Mouse (Mus musculus): ENCODE data around the gene Agtpbp1.

The Agtpbp1 gene

DNA sequence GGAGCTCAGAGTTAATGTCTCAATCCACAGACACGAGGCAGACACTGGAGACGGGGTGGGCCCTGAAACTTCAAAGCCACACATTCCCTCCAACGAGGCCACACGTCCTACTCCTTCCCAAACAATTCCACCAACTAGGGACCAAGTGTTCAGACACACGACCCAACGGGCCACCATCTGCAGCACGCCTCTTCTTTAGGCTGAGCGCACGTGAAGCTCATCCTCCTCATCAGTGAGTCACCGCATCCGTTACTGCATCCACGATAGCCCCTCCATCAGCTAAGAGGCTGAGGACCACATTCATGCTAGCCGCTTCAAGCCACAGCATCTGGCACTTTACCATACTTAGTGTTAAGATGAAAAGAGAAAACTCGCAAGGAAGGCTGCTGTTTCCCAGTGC is 107.6 kb downstream of the Agtpbp1 start:
- no peak for DNase-seq

GRCm38 (mm10) chr13:59474973-59475372 is 110.1 kb downstream of the Agtpbp1 start:
- DNase-seq = no peak

DNA sequence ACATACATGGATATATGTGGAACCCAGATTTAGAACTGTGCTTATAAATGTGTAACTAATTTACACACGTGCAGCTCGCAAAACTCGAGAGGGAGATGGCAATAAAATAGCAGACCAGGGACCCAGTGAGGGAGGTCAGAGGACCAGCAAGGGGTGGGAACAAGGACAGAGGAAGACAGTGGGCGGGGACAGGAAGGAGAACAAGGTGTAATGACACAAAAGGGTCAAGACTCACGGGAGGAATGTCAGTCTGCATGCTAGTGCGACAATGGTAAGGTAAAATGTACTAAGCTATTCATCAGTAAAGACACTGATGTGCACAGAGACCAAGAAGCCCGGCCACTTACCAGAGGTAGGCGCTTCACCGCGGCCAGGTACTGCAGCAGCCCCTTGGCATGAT is 111.7 kb downstream of the Agtpbp1 start:
- DNase-seq = no peak

GRCm38 (mm10) chr13:59472222-59472621 is 112.8 kb downstream of the Agtpbp1 start:
- no peak for DNase-seq

- DNase-seq = no peak
Observed at GRCm38 (mm10) chr13:59469701-59470100, 115.3 kb downstream of the Agtpbp1 start.

GRCm38 (mm10) chr13:59468181-59468802 is 116.7 kb downstream of the Agtpbp1 start:
- no peak for DNase-seq

DNA sequence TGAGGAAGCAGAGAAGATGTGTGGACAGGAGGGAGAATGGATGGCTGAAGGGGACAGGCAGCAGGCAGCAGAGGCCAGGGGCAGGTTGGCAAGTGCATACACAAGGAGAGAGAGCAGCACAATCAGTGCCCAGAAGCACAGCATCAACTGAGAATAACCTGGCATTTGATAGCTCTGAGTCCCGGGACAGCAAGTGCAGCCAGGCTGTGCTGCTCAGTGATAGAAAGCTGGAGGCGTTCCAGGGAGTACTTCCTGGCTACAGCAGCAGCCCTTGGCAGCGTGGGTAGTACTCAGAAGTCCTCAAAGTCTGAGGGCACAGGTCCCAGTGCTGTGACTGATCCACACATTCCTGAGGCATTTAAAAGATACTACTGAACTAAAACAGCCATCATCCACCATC is 117.4 kb downstream of the Agtpbp1 start:
- no peak for DNase-seq

- no peak for DNase-seq
Observed at GRCm38 (mm10) chr13:59460958-59461357, 124.1 kb downstream of the Agtpbp1 start.

DNA sequence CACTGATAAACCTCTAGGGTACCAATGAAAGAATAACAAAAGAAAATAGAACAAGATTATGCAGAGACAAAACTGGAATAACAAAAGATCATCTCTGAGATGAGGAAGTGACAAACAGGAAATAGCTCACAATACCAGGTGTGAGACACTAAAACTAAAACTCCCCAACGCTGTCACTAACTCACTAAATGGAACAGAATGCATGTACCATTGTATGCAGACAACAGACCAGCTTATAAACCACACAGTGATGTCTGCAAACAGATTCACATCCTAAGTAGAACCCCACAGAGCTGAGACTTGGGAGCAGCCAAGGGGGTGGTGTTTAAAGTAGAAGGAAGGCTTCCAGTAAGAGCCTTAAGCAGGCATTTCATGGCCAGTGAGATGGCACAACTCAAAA is 128.8 kb downstream of the Agtpbp1 start:
- no peak for DNase-seq

DNA sequence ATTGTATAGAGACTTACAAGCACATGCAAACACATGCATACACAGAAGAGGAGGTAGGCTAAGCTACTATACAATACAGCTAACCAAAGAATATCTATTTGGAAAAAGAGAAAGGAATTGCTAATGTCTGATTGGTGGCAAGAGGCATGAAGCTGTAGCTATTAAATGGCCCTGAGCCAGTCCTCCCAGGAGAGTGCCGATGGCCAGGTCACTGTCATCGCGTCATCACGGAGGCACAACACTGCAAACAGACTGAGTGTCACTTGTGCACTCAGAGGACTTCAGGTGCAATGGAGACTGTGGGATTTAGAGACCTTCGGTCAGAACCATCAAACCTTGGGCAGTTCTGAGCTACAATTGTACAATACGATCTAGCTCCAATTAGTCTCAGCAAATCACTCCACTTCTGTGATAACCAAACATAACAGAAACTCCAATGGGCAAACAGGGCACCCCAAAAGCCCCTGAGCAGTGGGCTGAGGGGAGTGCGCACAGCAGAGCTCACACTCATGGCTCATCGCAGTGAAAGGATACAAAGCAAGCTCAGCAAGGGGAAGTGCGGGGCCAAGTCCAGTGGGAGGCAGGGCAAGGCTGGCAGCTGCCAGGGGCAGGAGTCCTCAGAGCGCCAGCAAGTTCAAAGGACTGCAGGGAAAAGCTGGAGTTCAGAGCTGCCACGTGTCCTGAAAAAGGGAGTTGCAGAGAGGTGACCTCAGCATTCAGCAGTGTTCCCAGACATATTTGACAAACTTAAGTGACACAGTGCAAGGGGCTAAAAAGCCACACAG is 130.8 kb downstream of the Agtpbp1 start:
- DNase-seq = no peak

DNA sequence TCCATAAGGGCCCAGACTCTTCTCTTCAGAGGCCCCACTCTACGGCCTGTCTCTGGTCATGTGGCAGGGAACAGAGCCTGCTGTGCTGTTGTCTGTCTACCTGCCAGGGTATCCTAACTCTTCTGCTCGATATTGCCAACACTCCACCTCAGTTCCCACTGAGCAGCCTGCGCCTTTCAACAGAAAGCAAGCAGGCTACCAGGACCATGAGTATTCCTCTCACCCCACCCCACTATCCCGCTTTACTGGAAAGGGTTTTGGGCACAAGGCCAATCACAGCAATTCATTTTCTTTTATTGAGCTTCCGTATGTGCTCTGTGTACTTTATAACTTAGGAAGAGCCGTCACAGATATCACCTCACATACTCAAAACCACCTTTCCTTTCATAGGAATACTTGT is 131.4 kb downstream of the Agtpbp1 start:
- DNase-seq = no peak

DNA sequence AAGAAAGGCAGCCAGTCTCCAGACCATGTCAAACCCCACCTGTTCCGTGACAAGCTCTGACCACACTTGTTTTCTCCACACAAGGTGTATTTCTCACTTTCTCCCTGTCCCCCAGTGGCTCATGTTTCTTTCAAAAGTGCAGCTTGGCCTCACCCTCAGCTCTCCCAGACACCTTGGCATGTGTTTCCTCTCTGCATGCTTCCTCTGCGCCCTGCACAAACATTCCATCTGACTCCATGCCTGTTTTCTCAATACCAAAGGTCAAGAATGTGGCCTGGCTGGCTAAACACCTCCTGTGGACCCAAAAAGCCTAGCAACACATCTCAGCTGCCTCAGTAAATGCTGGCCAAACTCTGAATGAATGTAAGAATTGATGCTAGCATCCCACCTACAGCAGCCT is 132.0 kb downstream of the Agtpbp1 start:
- no peak for DNase-seq

DNA sequence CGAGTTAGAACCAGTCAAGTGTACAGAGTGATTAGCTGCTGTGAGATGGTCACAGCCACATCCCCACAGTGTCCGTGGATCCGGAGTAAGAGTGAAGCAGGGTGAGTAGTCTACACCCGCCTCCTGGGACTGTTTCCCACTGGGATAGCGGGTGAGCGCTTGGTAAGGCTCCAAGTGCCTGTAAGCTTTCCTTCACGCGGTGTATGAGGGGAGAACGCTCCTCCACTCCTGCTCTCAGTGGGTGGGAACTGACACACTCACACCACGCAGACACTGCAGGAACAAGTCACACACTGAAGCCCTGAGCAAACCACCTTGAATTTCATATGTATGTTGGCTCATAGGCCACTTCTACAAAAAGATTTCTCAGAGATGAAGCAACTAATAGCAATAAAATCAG is 134.2 kb downstream of the Agtpbp1 start:
- DNase-seq = no peak

DNA sequence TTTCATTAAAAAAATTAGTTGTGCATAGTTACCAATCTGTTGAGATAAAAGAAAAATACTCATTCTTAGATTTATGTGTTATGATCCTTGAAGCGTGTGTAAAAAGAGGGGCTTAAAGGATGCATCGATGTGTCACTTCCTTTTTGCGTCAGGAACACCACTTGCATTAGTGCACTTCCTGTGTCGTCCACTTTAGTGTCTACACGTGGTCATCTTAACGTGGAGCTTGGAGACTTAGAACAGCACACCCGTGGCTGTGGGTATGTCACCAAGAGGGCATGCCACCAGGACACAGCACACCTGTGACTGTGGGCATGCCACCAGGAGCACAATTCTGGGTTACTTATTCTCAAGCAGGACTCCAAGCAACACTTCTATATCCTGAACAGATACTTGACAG is 137.9 kb downstream of the Agtpbp1 start:
- no peak for DNase-seq

GRCm38 (mm10) chr13:59445179-59445578 is 139.8 kb downstream of the Agtpbp1 start:
- DNase-seq = no peak

DNA sequence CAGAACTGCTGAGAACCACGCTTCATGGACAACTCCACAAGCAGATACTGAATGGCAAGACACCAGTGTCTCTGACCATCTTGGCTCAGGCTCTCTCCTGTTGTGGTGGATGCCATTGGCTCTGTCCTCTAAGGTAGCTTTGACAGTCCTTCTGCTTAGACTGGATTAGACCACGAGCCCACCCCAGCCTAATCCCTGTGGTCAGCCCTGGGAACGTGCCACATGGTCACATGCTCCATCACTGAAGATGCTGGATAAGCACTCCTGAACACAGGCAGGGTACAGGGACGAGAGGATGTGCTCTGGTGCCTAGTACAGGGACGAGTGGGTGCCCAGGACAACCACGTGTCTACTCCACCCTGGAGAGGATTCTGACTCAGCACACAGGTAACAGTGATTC is 140.7 kb downstream of the Agtpbp1 start:
- no peak for DNase-seq

DNA sequence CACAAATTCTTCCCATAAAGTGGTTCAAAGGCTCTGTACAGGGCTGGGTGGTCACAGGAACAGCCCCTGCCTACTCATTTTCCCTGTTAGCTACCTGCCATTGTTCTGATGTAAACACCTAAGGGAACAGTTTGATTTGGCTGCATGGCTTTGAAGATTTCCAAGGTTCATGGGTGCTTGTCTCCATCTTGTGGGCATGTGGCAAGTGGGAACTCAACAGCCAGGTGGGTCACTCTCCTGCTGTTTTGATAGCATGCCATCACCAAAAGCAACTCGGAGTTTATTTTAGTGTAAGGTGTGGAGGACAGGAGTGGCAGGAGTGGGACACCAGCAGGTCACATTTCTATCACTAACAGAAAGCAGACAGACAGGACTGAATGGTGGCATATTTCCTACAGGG is 145.3 kb downstream of the Agtpbp1 start:
- no peak for DNase-seq

- DNase-seq = no peak
Observed at GRCm38 (mm10) chr13:59434554-59434953, 150.5 kb downstream of the Agtpbp1 start.

DNA sequence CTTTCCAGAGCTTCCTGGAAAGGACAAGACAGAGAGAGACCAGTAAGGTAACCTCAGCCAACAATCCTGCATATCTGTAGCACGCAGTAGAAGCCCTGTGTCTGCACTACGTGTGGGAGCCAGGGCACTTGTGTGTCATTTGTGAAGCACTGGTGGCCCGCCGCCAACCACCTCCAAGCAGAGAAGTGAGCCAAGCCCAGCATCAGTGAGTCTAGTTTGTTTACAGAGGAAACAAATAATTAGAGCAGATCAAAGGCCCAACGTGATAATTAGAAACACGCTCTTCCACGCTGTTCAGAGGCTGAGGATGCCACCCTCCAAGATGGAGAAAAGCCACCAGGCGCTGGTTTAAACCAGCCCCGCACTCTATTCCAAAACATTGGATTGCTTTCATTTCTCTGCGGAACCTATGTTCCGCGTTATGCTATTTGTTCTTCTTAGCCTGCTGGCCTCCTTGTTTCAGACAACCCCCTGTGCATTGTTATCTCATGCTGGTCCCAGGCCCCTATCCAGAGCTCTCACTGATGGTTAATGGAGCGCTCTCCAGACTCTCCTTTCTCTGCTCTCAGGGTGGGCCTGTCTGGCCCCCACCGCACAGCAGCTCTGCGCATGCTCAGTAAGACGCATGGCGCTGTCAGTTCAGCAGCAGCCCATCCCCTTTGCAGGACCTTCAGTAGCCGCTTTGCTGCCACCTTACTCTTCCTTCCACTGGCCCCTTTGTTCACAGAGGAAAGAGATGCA is 153.7 kb downstream of the Agtpbp1 start:
- peak; percentile 20 for DNase-seq

GRCm38 (mm10) chr13:59429369-59429768 is 155.7 kb downstream of the Agtpbp1 start:
- no peak for DNase-seq

- no peak for DNase-seq
Observed at GRCm38 (mm10) chr13:59423871-59424270, 161.2 kb downstream of the Agtpbp1 start.

DNA sequence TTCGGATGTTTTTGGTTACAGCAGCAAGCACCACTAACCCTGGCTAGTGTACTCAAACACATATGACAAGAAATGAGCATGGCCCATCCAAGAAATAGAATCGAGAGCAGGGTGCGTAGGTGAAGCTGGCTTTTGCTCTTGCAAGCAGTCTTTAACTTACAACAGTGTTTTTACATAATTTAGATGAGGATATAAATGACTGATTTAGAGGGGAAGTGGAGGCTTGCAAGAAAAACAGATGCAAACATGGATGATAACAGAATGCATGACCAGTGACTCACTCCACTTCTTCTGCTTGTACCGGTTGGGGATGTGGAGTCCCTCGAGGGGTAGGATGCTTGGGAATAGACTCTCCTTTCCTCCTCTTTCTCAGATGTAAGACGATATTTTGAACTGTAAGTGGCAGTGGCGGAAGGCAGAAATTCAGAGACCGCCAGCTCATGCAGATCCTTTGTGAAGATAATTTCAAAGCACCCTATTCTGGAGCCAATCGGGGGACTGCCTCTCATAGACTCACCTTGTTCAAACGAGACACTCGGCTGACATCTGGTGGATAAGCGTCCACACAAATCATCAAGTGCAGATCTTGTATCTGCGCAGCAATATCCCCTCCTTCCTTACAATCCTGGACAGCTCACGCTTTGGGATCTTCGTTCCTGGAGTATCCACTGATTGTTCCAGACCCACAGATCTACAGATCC is 168.3 kb downstream of the Agtpbp1 start:
- DNase-seq = no peak

DNA sequence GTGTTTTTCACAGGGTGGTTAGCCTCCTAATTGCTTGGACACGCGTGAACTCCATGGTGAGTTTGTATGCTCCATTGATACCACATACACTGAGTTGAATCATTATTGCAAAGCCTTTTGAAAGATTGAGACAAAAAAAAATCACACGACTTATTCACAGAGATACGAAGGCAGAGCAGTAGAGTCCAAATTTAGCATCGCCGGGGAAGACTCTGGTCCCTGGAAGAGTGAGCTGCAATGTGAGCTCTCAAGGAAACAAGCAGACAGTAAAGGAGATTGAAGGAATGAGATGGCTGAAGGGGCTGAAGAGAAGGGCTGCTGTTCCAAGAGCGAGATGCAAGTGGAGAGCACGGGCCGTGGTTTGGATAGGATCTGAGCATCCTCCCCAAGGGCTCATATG is 171.1 kb downstream of the Agtpbp1 start:
- DNase-seq = no peak

All from liver (tissue).